Mouse (Mus musculus): ENCODE results near the gene Gpr62. TPM values are rescaled to one million over a fixed set of nuclear protein-coding genes. Genes with fewer than 3 reads are reported as not detected.

Gpr62 gene
- total RNA-seq, 2 experiments from 2014 or later = not detected

GRCm38 (mm10) chr9:106457920-106458319, 7.8 kb downstream of the Gpr62 start:
- no peak for ATAC-seq (replicated peaks; ENCODE audit: poor library complexity, severe bottlenecking)

DNA sequence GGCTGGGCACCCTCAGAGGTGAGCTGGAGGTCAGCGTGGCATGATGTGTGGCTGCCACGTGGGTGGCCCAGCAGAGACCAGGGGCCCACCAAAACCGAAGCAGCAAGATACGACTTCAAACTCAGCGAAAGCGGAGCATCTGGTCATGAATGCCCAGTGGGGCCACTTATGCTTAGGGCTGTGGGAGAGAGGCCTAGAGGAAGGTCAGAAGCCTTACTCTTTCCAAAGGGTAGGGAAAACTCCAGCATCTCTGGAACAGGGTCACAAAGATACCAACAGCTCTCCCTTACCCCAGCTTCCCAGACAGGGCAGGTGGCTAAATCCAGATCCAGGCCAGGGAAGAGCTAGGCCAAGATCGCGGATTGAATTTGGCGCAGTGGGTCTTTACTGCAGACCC, 8.6 kb downstream of the Gpr62 start:
- no peak for ATAC-seq (replicated peaks; ENCODE audit: poor library complexity, severe bottlenecking)

- no peak for ATAC-seq (replicated peaks; ENCODE audit: poor library complexity, severe bottlenecking)
Measured at GRCm38 (mm10) chr9:106456325-106457162, 9.2 kb downstream of the Gpr62 start.

GRCm38 (mm10) chr9:106454888-106455681, 10.7 kb downstream of the Gpr62 start:
- no peak for ATAC-seq (replicated peaks; ENCODE audit: poor library complexity, severe bottlenecking)

DNA sequence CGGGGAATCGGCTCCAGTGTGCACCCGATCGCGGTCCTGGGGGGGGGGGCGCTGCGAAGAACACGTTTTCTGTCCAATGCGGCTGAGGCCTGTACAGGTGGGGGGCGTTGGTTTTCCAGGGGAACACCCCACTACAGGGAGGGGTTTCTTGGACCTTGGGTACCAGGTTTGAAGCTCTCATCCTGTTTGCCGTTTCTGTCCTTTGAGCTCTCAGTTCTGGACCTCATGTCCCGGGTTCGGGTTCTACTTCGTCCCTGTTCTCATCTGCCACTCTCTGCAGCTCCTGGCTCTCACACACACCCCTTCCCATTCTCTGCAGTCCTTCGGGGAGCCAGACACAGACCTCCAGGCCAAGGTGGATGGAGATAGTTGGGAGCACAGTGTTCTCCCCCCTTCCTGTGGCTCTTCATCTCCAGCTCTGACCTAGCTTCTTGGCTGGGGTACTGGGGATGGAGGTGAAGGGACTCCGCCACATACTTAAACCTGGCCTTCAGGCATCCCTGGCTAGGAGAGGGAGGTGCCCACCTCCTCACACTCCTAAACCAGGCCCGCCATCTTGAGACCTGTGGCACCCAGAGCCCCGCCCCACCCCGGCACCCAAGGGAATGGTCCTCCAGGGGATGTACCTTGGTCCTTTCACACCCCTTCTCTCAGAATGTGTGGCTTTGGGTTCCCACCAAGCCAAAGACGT, 11.5 kb downstream of the Gpr62 start:
- ATAC-seq (replicated peaks; ENCODE audit: poor library complexity, severe bottlenecking) = no peak

- ATAC-seq (replicated peaks; ENCODE audit: poor library complexity, severe bottlenecking) = peak; percentile 54
Measured at GRCm38 (mm10) chr9:106453271-106454070, 12.3 kb downstream of the Gpr62 start, which contains the start of gene Pcbp4. TSS of gene Pcbp4 (plus strand) at chr9:106453291.

DNA sequence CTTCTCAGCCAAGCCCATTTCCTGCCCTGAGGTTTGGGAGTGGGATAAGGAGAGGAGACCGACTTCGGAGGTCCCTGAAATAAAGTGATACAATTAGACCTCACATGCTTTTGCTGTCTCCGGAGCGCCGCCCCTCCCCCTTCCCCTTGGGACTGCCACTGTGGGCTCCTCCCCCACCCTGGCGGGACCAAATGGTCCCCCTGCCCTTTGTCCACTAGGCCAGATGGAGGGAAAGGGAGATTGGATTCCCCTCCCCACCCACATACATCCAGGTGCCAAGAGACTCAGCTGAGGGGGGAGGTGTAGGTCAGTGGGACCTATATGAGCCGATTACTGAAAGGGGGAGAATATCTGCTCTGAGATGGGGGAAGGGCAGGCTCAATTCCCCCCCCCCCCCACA, 12.9 kb downstream of the Gpr62 start:
- ATAC-seq (replicated peaks; ENCODE audit: poor library complexity, severe bottlenecking) = no peak

- no peak for ATAC-seq (replicated peaks; ENCODE audit: poor library complexity, severe bottlenecking)
Measured at GRCm38 (mm10) chr9:106452351-106452750, 13.4 kb downstream of the Gpr62 start.

GRCm38 (mm10) chr9:106451899-106452298, 13.8 kb downstream of the Gpr62 start:
- no peak for ATAC-seq (replicated peaks; ENCODE audit: poor library complexity, severe bottlenecking)

DNA sequence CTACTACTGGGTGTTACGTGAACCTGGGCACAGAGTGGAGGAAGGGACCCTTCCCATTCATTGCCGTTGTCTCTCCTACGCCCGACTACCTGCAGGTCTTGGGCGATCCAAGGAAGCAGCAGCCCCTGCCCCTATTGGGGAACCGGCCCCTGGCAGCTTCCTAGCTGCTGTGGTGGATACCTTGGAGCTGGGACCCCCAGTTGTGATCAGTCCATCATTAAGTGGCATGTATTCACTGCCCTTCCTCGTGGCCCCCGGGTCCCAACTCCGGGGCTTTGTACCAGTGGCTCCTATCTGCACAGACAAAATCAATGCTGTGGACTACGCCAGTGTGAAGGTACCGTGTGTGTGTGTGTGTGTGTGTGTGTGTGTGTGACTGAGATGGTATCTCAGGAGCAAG, 14.4 kb downstream of the Gpr62 start:
- no peak for ATAC-seq (replicated peaks; ENCODE audit: poor library complexity, severe bottlenecking)

DNA sequence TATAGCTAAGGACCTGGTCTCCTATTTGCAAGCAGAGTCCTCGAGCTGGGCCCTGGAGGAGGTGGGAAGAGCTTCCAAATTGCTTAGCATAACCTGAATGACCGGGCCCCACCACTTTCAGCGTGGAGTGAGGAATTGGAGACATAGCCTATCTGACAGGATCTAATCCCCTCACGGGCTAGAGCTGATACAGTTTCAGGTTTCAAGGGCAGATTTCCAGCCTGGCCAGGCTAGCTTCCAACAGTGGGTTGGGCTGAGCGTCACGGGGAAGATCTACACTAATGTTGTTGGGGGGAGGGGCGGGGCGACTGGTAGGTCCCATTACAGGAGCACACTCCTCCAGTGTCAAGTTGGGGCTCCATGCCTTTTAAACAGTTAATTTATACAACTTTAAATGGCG, 15.1 kb downstream of the Gpr62 start:
- no peak for ATAC-seq (replicated peaks; ENCODE audit: poor library complexity, severe bottlenecking)

DNA sequence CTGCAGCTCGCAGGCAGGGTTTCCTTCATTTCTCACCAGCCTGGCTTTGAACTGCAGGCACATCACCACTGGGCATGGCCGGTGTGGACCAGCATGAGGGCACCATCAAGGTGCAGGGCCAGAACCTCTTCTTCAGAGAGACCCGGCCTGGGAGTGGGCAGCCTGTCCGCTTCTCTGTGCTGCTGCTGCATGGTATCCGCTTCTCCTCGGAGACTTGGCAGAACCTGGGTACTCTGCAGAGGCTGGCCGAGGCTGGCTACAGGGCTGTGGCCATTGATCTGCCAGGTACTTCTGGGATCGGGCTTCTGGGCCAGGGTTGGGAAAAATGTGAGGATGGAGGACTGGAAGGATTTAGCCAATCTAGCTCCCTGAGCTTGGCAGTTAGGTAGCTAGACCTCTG, 15.8 kb downstream of the Gpr62 start:
- ATAC-seq (replicated peaks; ENCODE audit: poor library complexity, severe bottlenecking) = no peak

DNA sequence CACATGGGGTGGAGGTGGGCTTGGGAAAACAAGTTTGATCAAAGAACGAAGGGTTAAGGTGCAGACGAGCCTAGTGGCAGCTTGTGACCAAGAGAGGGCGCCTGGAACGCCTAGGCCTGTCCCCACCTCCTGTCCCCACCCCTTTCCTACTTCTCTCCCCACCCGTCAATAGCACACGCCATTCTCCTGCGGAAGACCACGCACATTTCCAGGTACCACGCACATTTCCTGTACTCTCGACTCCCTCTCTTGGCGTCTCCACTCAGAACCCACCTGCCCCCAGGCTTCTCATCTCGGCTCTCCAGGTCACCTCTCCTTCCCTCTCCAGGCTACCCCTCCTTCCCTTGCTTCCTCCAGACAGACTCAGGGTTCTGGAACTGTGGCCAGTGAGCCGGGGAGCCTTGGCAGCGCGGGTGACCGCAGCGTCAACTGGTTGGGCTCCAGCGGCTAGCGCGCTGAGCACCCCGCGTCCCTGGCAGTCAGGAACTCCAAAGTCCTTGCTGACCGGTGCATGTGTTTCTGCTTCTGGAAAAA, 17.2 kb downstream of the Gpr62 start:
- peak; percentile 70 for ATAC-seq (replicated peaks; ENCODE audit: poor library complexity, severe bottlenecking)

DNA sequence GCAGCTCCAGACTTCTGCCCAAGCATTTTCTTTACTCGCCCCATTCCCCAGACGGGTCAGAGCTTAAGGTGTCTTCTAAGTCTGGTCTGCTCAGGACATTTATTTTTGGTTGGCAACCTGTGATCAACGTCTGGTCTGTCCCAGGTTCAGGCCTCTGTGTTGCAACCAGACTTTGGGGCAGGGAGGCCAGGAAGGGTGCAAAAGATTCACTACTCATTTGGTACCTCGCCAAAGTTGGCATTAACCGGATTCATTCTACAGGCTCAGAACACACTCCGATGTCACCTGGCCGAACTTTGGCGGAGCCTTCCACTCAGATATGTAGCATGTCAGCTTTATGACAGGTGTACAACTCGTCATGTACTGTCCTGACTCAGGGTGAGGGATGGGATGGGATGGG, 17.8 kb downstream of the Gpr62 start:
- ATAC-seq (replicated peaks; ENCODE audit: poor library complexity, severe bottlenecking) = no peak

DNA sequence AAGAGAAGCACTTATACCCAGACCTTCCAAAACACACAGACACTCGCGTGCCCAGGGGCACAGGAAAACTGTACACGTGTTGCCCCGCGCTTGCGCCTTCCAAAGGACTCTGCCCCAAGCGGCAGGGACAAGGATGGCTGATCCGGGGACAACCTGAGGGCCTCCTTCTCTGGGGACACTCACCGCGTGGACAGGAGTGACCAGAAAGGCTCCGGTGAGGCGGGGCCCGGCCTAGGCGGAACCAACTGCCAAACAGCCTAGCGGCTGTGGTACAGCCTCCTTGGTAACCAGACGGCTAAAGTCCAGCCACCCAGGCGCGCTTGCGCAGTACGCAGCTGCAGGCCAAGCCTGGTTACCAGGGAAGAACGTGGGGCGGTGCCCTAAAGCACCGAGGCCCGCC, 18.4 kb downstream of the Gpr62 start, which contains the start of the genes Abhd14b and Abhd14a:
Gene Abhd14b (plus strand): TSS at position 112 of the 400 bp plus-strand sequence.
Gene Abhd14a (minus strand): TSS at position 331 of the 400 bp plus-strand sequence.
- peak; percentile 75 for ATAC-seq (replicated peaks; ENCODE audit: poor library complexity, severe bottlenecking)

- no peak for ATAC-seq (replicated peaks; ENCODE audit: poor library complexity, severe bottlenecking)
Measured at GRCm38 (mm10) chr9:106444836-106445235, 20.9 kb downstream of the Gpr62 start.

DNA sequence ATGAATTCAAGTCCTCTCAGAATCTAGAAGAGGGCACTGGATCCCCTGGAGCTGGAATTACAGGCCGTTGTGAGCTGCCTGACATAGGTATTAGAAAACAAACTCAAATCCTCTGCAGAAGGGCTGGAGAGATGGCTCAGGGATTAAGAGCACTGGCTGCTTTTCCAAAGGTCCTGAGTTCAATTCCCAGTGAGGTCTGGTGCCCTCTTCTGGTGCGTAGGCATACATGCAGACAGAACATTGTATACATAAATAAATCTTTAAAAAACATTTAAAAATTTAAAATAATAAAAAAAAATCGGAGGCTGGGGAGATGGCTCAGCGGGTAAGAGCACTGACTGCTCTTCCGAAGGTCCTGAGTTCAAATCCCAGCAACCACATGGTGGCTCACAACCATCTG, 23.1 kb downstream of the Gpr62 start:
- no peak for ATAC-seq (replicated peaks; ENCODE audit: poor library complexity, severe bottlenecking)

GRCm38 (mm10) chr9:106436566-106436965, 29.2 kb downstream of the Gpr62 start:
- no peak for ATAC-seq (replicated peaks; ENCODE audit: poor library complexity, severe bottlenecking)

DNA sequence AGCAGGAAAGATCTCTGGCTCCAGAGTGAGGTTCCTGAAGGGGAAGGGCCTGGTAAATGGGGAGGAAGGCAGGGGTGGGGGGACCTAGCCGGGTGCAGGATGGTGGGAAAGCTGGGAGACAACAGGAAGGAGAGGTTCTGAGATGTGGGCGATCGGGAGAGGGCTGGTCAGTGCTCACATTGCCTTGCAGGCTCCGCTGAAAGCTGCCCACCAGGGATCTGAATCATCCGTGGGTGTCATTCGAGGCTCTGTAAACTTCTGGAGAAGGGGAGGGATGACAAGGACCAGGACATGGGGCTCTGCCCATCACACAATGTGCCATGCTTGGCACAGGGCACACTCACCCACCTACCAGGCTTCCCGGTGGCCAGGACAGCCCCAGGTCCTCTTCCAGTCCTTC, 32.3 kb downstream of the Gpr62 start:
- no peak for ATAC-seq (replicated peaks; ENCODE audit: poor library complexity, severe bottlenecking)

- ATAC-seq (replicated peaks; ENCODE audit: poor library complexity, severe bottlenecking) = no peak
Measured at GRCm38 (mm10) chr9:106430015-106430264, 35.8 kb downstream of the Gpr62 start.

All from granulocyte monocyte progenitor cell, adult 5-6 weeks (primary cell).